Mouse (Mus musculus): ENCODE data around the gene Vmac. TPM values are rescaled to one million over a fixed set of nuclear protein-coding genes. Genes with fewer than 3 reads are reported as not detected.

Vmac gene
- total RNA-seq (2014; fragmentation: Nextera tagmentation) (32.0 and 46.9 TPM in 2 replicates), total RNA-seq (2017) (9.4 and 10.3 TPM in 2 replicates), polyA plus RNA-seq (2012) (12.9 and 16.3 TPM in 2 replicates)

GRCm38 (mm10) chr17:56717363-56718058, at the start of gene Vmac, which contains the start of gene Ndufa11:
Gene Vmac (minus strand): TSS chr17:56718022.
Gene Ndufa11 (plus strand): TSS chr17:56717767.
- peaks cover 54% of the 10 kb centered on the region for H3K4me1 ChIP-seq (ENCODE audit: insufficient read depth, low read depth, low read length)

DNA sequence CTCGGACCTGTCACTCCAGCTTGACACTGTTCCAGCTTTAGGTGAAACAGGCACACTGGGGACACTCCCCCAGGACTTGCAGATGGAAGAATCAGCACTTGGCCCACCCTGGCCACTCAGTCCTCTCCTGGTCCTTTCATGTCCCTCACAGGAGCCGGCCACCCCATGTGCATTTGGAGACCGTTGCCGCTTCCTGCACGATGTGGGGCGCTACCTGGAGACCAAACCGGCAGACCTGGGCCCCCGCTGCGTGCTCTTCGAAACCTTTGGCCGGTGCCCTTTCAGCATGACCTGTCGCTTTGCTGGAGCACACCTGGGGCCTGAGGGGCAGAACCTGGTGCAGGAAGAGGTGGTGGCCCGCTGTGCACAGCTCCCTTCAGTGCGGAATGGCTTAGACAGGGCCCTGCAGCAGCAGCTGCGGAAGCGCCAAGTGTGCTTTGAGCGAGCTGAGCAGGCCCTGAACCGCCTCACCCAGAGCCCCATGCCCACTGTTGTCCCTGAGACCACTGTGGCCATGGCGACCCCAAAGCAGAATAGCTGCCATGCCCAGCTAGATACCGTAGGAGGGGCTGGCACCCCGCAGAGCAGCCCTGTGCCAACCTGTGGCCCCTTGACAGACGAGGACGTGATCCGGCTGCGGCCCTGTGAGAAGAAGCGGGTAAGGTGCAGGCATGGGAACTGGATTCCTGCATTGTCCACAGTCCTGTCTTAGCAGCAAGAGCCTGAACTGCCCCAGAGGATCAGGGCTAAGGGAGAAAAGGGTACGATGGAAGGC, 49.0 kb upstream of the Vmac start:
- ATAC-seq (ENCODE audit: extremely low read depth, insufficient number of reproducible peaks, low FRiP score, poor library complexity, severe bottlenecking), result no peak
- 0 out of 2 replicates have a peak overlapping the region, but pooled peaks have one; percentile 8 for H3K4me3 ChIP-seq (ENCODE audit: low read depth, low read length)
- H3K9me3 ChIP-seq (replicated peaks), result no peaks in the 10 kb centered on the region
- no peaks in the 10 kb centered on the region for H3K27me3 ChIP-seq (ENCODE audit: insufficient read depth, low read length)
- H3K36me3 ChIP-seq (replicated peaks), result peaks cover 62% of the 10 kb centered on the region
- peaks cover 50% of the 10 kb centered on the region for H3K4me1 ChIP-seq (ENCODE audit: insufficient read depth, low read depth, low read length)
- TF ChIP-seq TAL1 (conservative IDR thresholded peaks at IDR 0.05; ENCODE audit: low read depth, low read length), result no peak
- no peak for TF ChIP-seq CTCF (IDR thresholded peaks at IDR 0.05; ENCODE audit: low read depth, low read length)
- no peak for TF ChIP-seq GATA2 (IDR thresholded peaks at IDR 0.05; ENCODE audit: borderline replicate concordance, low read depth, low read length)
- no peak for TF ChIP-seq GATA1 (IDR thresholded peaks at IDR 0.05; ENCODE audit: borderline replicate concordance, low read length)
- no peak for TF ChIP-seq POLR2AphosphoS5 (IDR thresholded peaks at IDR 0.05; ENCODE audit: insufficient replicate concordance, low read depth, low read length)
- no peak for DNase-seq (ENCODE audit: low spot score)

More at GRCm38 (mm10) chr17:56717363-56718058, at the start of gene Vmac, which contains the start of gene Ndufa11:
- Histone ChIP-seq H3K27me3 (ENCODE audit: insufficient read depth, low read length) (no peaks in the 10 kb centered on the region), H3K4me3 (ENCODE audit: low read depth, low read length) (peak within 1 kb of the TSS; percentile 86), H3K36me3 (replicated peaks) (peaks cover 70% of the 10 kb centered on the region), H3K9me3 (replicated peaks) (no peaks in the 10 kb centered on the region)
- TF ChIP-seq TAL1 (conservative IDR thresholded peaks at IDR 0.05; ENCODE audit: low read depth, low read length), result no peak
- no peak for TF ChIP-seq GATA2 (IDR thresholded peaks at IDR 0.05; ENCODE audit: borderline replicate concordance, low read depth, low read length)
- TF ChIP-seq GATA1 (IDR thresholded peaks at IDR 0.05; ENCODE audit: borderline replicate concordance, low read length), result no peak
- no peak for TF ChIP-seq CTCF (IDR thresholded peaks at IDR 0.05; ENCODE audit: low read depth, low read length)
- no peak for TF ChIP-seq POLR2AphosphoS5 (IDR thresholded peaks at IDR 0.05; ENCODE audit: insufficient replicate concordance, low read depth, low read length)
- DNase-seq (ENCODE audit: low spot score) (peak; percentile 93), ATAC-seq (ENCODE audit: extremely low read depth, insufficient number of reproducible peaks, low FRiP score, poor library complexity, severe bottlenecking) (peak; percentile 31)

- H3K27me3 ChIP-seq (ENCODE audit: insufficient read depth, low read length), result peaks cover 4% of the 10 kb centered on the region
- DNase-seq (ENCODE audit: low spot score) (no peak), ATAC-seq (ENCODE audit: extremely low read depth, insufficient number of reproducible peaks, low FRiP score, poor library complexity, severe bottlenecking) (no peak)
- H3K4me1 ChIP-seq (ENCODE audit: insufficient read depth, low read depth, low read length), result peaks cover 64% of the 10 kb centered on the region
- no peaks in the 10 kb centered on the region for H3K9me3 ChIP-seq (replicated peaks)
- no peak for TF ChIP-seq TAL1 (conservative IDR thresholded peaks at IDR 0.05; ENCODE audit: low read depth, low read length)
- no peak for TF ChIP-seq POLR2AphosphoS5 (IDR thresholded peaks at IDR 0.05; ENCODE audit: insufficient replicate concordance, low read depth, low read length)
- TF ChIP-seq GATA1 (IDR thresholded peaks at IDR 0.05; ENCODE audit: borderline replicate concordance, low read length), result no peak
- no peak for TF ChIP-seq CTCF (IDR thresholded peaks at IDR 0.05; ENCODE audit: low read depth, low read length)
- TF ChIP-seq GATA2 (IDR thresholded peaks at IDR 0.05; ENCODE audit: borderline replicate concordance, low read depth, low read length), result no peak
- peaks cover 49% of the 10 kb centered on the region for H3K36me3 ChIP-seq (replicated peaks)
- H3K4me3 ChIP-seq (ENCODE audit: low read depth, low read length), result peak overlapping the region; percentile 94
These were observed 47.6 kb upstream of the Vmac start for GRCm38 (mm10) chr17:56765431-56765830.

- no peaks in the 10 kb centered on the region for H3K9me3 ChIP-seq (replicated peaks)
- peak within 1 kb of the TSS; percentile 94 for H3K4me3 ChIP-seq (ENCODE audit: low read depth, low read length)
- ATAC-seq (ENCODE audit: extremely low read depth, insufficient number of reproducible peaks, low FRiP score, poor library complexity, severe bottlenecking), result peak; percentile 67
- H3K4me1 ChIP-seq (ENCODE audit: insufficient read depth, low read depth, low read length), result peaks cover 68% of the 10 kb centered on the region
- peaks cover 41% of the 10 kb centered on the region for H3K36me3 ChIP-seq (replicated peaks)
- H3K27me3 ChIP-seq (ENCODE audit: insufficient read depth, low read length), result peaks cover 9% of the 10 kb centered on the region
- DNase-seq (ENCODE audit: low spot score), result peak; percentile 95
- TF ChIP-seq GATA2 (IDR thresholded peaks at IDR 0.05; ENCODE audit: borderline replicate concordance, low read depth, low read length) (no peak), CTCF (IDR thresholded peaks at IDR 0.05; ENCODE audit: low read depth, low read length) (no peak), GATA1 (IDR thresholded peaks at IDR 0.05; ENCODE audit: borderline replicate concordance, low read length) (no peak), POLR2AphosphoS5 (IDR thresholded peaks at IDR 0.05; ENCODE audit: insufficient replicate concordance, low read depth, low read length) (no peak), TAL1 (conservative IDR thresholded peaks at IDR 0.05; ENCODE audit: low read depth, low read length) (no peak)
These were observed 46.9 kb upstream of the Vmac start, which contains the start of gene Dus3l for GRCm38 (mm10) chr17:56764474-56765354. Gene Dus3l (plus strand): TSS chr17:56764757.

- H3K4me3 ChIP-seq (ENCODE audit: low read depth, low read length), result peak overlapping the region; percentile 94; the same call in 1 of the 2 replicates
- H3K27me3 ChIP-seq (ENCODE audit: insufficient read depth, low read length), result peaks cover 18% of the 10 kb centered on the region
- peaks cover 72% of the 10 kb centered on the region for H3K4me1 ChIP-seq (ENCODE audit: insufficient read depth, low read depth, low read length)
- TF ChIP-seq CTCF (IDR thresholded peaks at IDR 0.05; ENCODE audit: low read depth, low read length), result no peak
- no peak for TF ChIP-seq GATA2 (IDR thresholded peaks at IDR 0.05; ENCODE audit: borderline replicate concordance, low read depth, low read length)
- TF ChIP-seq TAL1 (conservative IDR thresholded peaks at IDR 0.05; ENCODE audit: low read depth, low read length), result no peak
- ATAC-seq (ENCODE audit: extremely low read depth, insufficient number of reproducible peaks, low FRiP score, poor library complexity, severe bottlenecking) (no peak), DNase-seq (ENCODE audit: low spot score) (no peak)
- peaks cover 32% of the 10 kb centered on the region for H3K36me3 ChIP-seq (replicated peaks)
- peaks cover 8% of the 10 kb centered on the region for H3K9me3 ChIP-seq (replicated peaks)
These were observed 46.0 kb upstream of the Vmac start for GRCm38 (mm10) chr17:56763741-56764250.

Measured in G1E (cell line).